Comparison of ENCODE assay signal across 20 mouse cellular contexts in genomic region chr2:30091521-30091920, GRCm38 (mm10). TPM values are rescaled to one million over a fixed set of nuclear protein-coding genes. Genes with fewer than 3 reads are reported as not detected.
DNase-seq lines count a peak whose midpoint lies in the region; ATAC-seq and TF ChIP-seq lines count a peak whose summit lies in the region.
"Had no signal": no experiment of that assay in that cellular context is flagged by ENCODE, and none has a peak within 500 bp of the region (broad histone marks: within the 10 kb centered on the region; RNA-seq: fewer than 3 reads in every experiment).

No protein-coding gene starts in this region.

- H3K27me3 ChIP-seq in forebrain, embryonic 10.5 days (ENCODE audit: poor library complexity, severe bottlenecking), result no peaks in the 10 kb centered on the region
- no peaks in the 10 kb centered on the region for H3K27me3 ChIP-seq in forebrain, embryonic 13.5 days
- H3K27me3 ChIP-seq in hindbrain, embryonic 10.5 days (ENCODE audit: insufficient read depth, poor library complexity, severe bottlenecking), result no peaks in the 10 kb centered on the region
- no peaks in the 10 kb centered on the region for H3K27me3 ChIP-seq in hindbrain, embryonic 13.5 days
- H3K27me3 ChIP-seq in E14TG2a.4 (ENCODE audit: insufficient read depth, low read length), result no peaks in the 10 kb centered on the region
- H3K27me3 ChIP-seq: forebrain, embryonic 15.5 days; hindbrain, embryonic 12.5 days; intestine, embryonic 15.5 days had no signal

- no peak overlapping the region for H3K9ac ChIP-seq in forebrain, embryonic 13.5 days
- H3K9ac ChIP-seq in hindbrain, embryonic 13.5 days, result no peak overlapping the region
- H3K9ac ChIP-seq: forebrain, embryonic 15.5 days; hindbrain, embryonic 12.5 days had no signal

- peaks cover 43% of the 10 kb centered on the region for H3K36me3 ChIP-seq in forebrain, embryonic 10.5 days (replicated peaks)
- peaks cover 29% of the 10 kb centered on the region for H3K36me3 ChIP-seq in forebrain, embryonic 13.5 days (ENCODE audit: poor library complexity, severe bottlenecking)
- peaks cover 42% of the 10 kb centered on the region for H3K36me3 ChIP-seq in hindbrain, embryonic 10.5 days
- H3K36me3 ChIP-seq in hindbrain, embryonic 13.5 days, result peaks cover 28% of the 10 kb centered on the region
- H3K36me3 ChIP-seq in E14TG2a.4 (ENCODE audit: insufficient read depth, low read length), result peaks cover 66% of the 10 kb centered on the region

- ATAC-seq in forebrain, embryonic 13.5 days, result no peak
- no peak for ATAC-seq in hindbrain, embryonic 13.5 days (ENCODE audit: low FRiP score)
- no peak for ATAC-seq in activated CD4-positive, CD25-positive, alpha-beta regulatory T cell, adult 4 months
- ATAC-seq: forebrain, embryonic 15.5 days; hindbrain, embryonic 16.5 days; intestine, embryonic 15.5 days had no signal

- peaks cover 36% of the 10 kb centered on the region for H3K4me1 ChIP-seq in forebrain, embryonic 10.5 days
- peaks cover 23% of the 10 kb centered on the region for H3K4me1 ChIP-seq in forebrain, embryonic 13.5 days
- peaks cover 30% of the 10 kb centered on the region for H3K4me1 ChIP-seq in hindbrain, embryonic 10.5 days (replicated peaks)
- H3K4me1 ChIP-seq in hindbrain, embryonic 13.5 days (replicated peaks), result peaks cover 22% of the 10 kb centered on the region
- peaks cover 72% of the 10 kb centered on the region for H3K4me1 ChIP-seq in E14TG2a.4 (replicated peaks; ENCODE audit: low read depth, low read length)

- no peak for DNase-seq in forebrain, embryonic 10.5 days (ENCODE audit: extremely low spot score, low spot score)
- no peak for DNase-seq in hindbrain, embryonic 10.5 days (ENCODE audit: low spot score)
- DNase-seq: adrenal gland, adult 8-10 months; adrenal gland, postnatal 25 days; cerebellum, adult 11-12 months; cerebellum, adult 8-10 months; cerebellum, postnatal 14 days; gastrocnemius, postnatal 25 days; heart, adult 2 months; heart, postnatal 4 days; kidney, adult 11 months had no signal

- H3K27ac ChIP-seq in forebrain, embryonic 10.5 days, result no peak overlapping the region
- H3K27ac ChIP-seq in forebrain, embryonic 13.5 days, result no peak overlapping the region
- H3K27ac ChIP-seq in hindbrain, embryonic 10.5 days, result no peak overlapping the region
- no peak overlapping the region for H3K27ac ChIP-seq in hindbrain, embryonic 13.5 days
- H3K27ac ChIP-seq: forebrain, embryonic 15.5 days; heart, adult 2 months; hindbrain, embryonic 12.5 days; intestine, embryonic 15.5 days had no signal

- H3K4me2 ChIP-seq in forebrain, embryonic 13.5 days, result no peak overlapping the region
- H3K4me2 ChIP-seq in hindbrain, embryonic 13.5 days, result no peak overlapping the region
- H3K4me2 ChIP-seq: forebrain, embryonic 15.5 days; hindbrain, embryonic 12.5 days had no signal

- peak overlapping the region; percentile 72; the same call in 1 of the 2 replicates for H3K4me3 ChIP-seq in forebrain, embryonic 10.5 days
- no peak overlapping the region for H3K4me3 ChIP-seq in forebrain, embryonic 13.5 days
- H3K4me3 ChIP-seq in hindbrain, embryonic 10.5 days, result peak overlapping the region; percentile 75
- no peak overlapping the region for H3K4me3 ChIP-seq in hindbrain, embryonic 13.5 days
- peak overlapping the region; percentile 92 for H3K4me3 ChIP-seq in E14TG2a.4 (replicated peaks; ENCODE audit: low read length)
- H3K4me3 ChIP-seq: forebrain, embryonic 15.5 days; heart, adult 2 months; hindbrain, embryonic 12.5 days; intestine, embryonic 15.5 days had no signal

- no peaks in the 10 kb centered on the region for H3K9me3 ChIP-seq in forebrain, embryonic 10.5 days
- H3K9me3 ChIP-seq in forebrain, embryonic 13.5 days (replicated peaks), result no peaks in the 10 kb centered on the region
- no peaks in the 10 kb centered on the region for H3K9me3 ChIP-seq in hindbrain, embryonic 10.5 days
- H3K9me3 ChIP-seq in hindbrain, embryonic 13.5 days, result no peaks in the 10 kb centered on the region
- H3K9me3 ChIP-seq in E14TG2a.4 (ENCODE audit: low read length), result no peaks in the 10 kb centered on the region
- H3K9me3 ChIP-seq: forebrain, embryonic 15.5 days; heart, embryonic 10.5 days; hindbrain, embryonic 12.5 days; intestine, embryonic 15.5 days had no signal

- 94% methylated on average over 12 of the region's 12 CpGs for WGBS in forebrain, embryonic 10.5 days
- 91% methylated on average over 12 of the region's 12 CpGs for WGBS in forebrain, embryonic 13.5 days
- 96% methylated on average over 12 of the region's 12 CpGs for WGBS in hindbrain, embryonic 10.5 days
- WGBS in hindbrain, embryonic 13.5 days, result 94% methylated on average over 12 of the region's 12 CpGs

- TF ChIP-seq CTCF in E14TG2a.4 (conservative IDR thresholded peaks at IDR 0.05; ENCODE audit: low read length), result no peak

RNA-seq across cellular contexts. Expression of gene Zdhhc12, which starts 1.9 kb away (rescaled TPM):
- 34.2 and 35.4 TPM in 2 replicates for polyA plus RNA-seq in forebrain, embryonic 10.5 days (2016; fragmentation: Nextera tagmentation; extraction: Ambion mirVana)
- polyA plus RNA-seq in forebrain, embryonic 13.5 days (2015; fragmentation: Nextera tagmentation; extraction: Ambion mirVana), result 21.0 and 21.2 TPM in 2 replicates
- 37.6 and 41.5 TPM in 2 replicates for polyA plus RNA-seq in hindbrain, embryonic 10.5 days (2016; fragmentation: Nextera tagmentation; extraction: Ambion mirVana)
- polyA plus RNA-seq in hindbrain, embryonic 13.5 days (2015; fragmentation: Nextera tagmentation; extraction: Ambion mirVana), result 24.2 TPM in 2 replicates
- 10 to 100 TPM; 31.6 to 32.4 TPM for polyA plus RNA-seq in activated CD4-positive, CD25-positive, alpha-beta regulatory T cell, adult 4 months (2017; shearing (Covaris generic))

RNA-seq across cellular contexts. Expression of gene Pkn3, which starts 14.0 kb away (rescaled TPM):
- 12.4 and 13.1 TPM in 2 replicates for polyA plus RNA-seq in forebrain, embryonic 10.5 days (2016; fragmentation: Nextera tagmentation; extraction: Ambion mirVana)
- polyA plus RNA-seq in forebrain, embryonic 13.5 days (2015; fragmentation: Nextera tagmentation; extraction: Ambion mirVana), result 5.7 and 6.7 TPM in 2 replicates
- polyA plus RNA-seq in hindbrain, embryonic 10.5 days (2016; fragmentation: Nextera tagmentation; extraction: Ambion mirVana), result 9.7 TPM in 2 replicates
- 1.9 and 2.3 TPM in 2 replicates for polyA plus RNA-seq in hindbrain, embryonic 13.5 days (2015; fragmentation: Nextera tagmentation; extraction: Ambion mirVana)
- polyA plus RNA-seq in activated CD4-positive, CD25-positive, alpha-beta regulatory T cell, adult 4 months (2017; shearing (Covaris generic)), result under 1 TPM in 1 of 2 experiments, not detected in 1; 0.41 TPM

RNA-seq across cellular contexts. Expression of gene Zer1, which starts 32.9 kb away (rescaled TPM):
- polyA plus RNA-seq in forebrain, embryonic 10.5 days (2016; fragmentation: Nextera tagmentation; extraction: Ambion mirVana), result 6.3 and 6.6 TPM in 2 replicates
- 10.5 and 10.9 TPM in 2 replicates for polyA plus RNA-seq in forebrain, embryonic 13.5 days (2015; fragmentation: Nextera tagmentation; extraction: Ambion mirVana)
- polyA plus RNA-seq in hindbrain, embryonic 10.5 days (2016; fragmentation: Nextera tagmentation; extraction: Ambion mirVana), result 6.5 and 8.7 TPM in 2 replicates
- 14.1 and 15.2 TPM in 2 replicates for polyA plus RNA-seq in hindbrain, embryonic 13.5 days (2015; fragmentation: Nextera tagmentation; extraction: Ambion mirVana)
- polyA plus RNA-seq in activated CD4-positive, CD25-positive, alpha-beta regulatory T cell, adult 4 months (2017; shearing (Covaris generic)), result 10 to 100 TPM; 14.5 to 15.2 TPM

RNA-seq across cellular contexts. Expression of gene Set, which starts 34.3 kb away (rescaled TPM):
- polyA plus RNA-seq in forebrain, embryonic 10.5 days (2016; fragmentation: Nextera tagmentation; extraction: Ambion mirVana), result 944 and 983 TPM in 2 replicates
- polyA plus RNA-seq in forebrain, embryonic 13.5 days (2015; fragmentation: Nextera tagmentation; extraction: Ambion mirVana), result 587 and 610 TPM in 2 replicates
- polyA plus RNA-seq in hindbrain, embryonic 10.5 days (2016; fragmentation: Nextera tagmentation; extraction: Ambion mirVana), result 607 and 799 TPM in 2 replicates
- polyA plus RNA-seq in hindbrain, embryonic 13.5 days (2015; fragmentation: Nextera tagmentation; extraction: Ambion mirVana), result 400 TPM in 2 replicates
- 100 to 1,000 TPM; 369 to 379 TPM for polyA plus RNA-seq in activated CD4-positive, CD25-positive, alpha-beta regulatory T cell, adult 4 months (2017; shearing (Covaris generic))

RNA-seq across cellular contexts. Expression of gene Tbc1d13, which starts 42.0 kb away (rescaled TPM):
- polyA plus RNA-seq in forebrain, embryonic 10.5 days (2016; fragmentation: Nextera tagmentation; extraction: Ambion mirVana), result 7.8 and 8.6 TPM in 2 replicates
- polyA plus RNA-seq in forebrain, embryonic 13.5 days (2015; fragmentation: Nextera tagmentation; extraction: Ambion mirVana), result 12.3 and 14.1 TPM in 2 replicates
- polyA plus RNA-seq in hindbrain, embryonic 10.5 days (2016; fragmentation: Nextera tagmentation; extraction: Ambion mirVana), result 6.9 and 10.2 TPM in 2 replicates
- polyA plus RNA-seq in hindbrain, embryonic 13.5 days (2015; fragmentation: Nextera tagmentation; extraction: Ambion mirVana), result 11.9 and 14.6 TPM in 2 replicates
- 1 to 10 TPM; 6.8 to 6.9 TPM for polyA plus RNA-seq in activated CD4-positive, CD25-positive, alpha-beta regulatory T cell, adult 4 months (2017; shearing (Covaris generic))

Comparison
In these comparisons a context has a peak if more than half of its experiments do, and no peak if none do; other contexts are left out.
1. H3K4me3 ChIP-seq: peak in forebrain, embryonic 10.5 days (single experiment), hindbrain, embryonic 10.5 days (single experiment) and E14TG2a.4 (single experiment); none in forebrain, embryonic 13.5 days (single experiment) and hindbrain, embryonic 13.5 days (single experiment).